Mouse (Mus musculus) limb, embryonic 13.5 days (tissue): ENCODE results near the gene Zfp462. TPM values are rescaled to one million over a fixed set of nuclear protein-coding genes. Genes with fewer than 3 reads are reported as not detected.
A peak's percentile ranks its signal among the peaks of the same experiment; 100 is the strongest.

ENCODE experiments used
- ATAC-seq: fragments of 200-750 bp; cut with Nextera tagmentation; 2 replicates; pipeline ENCODE4 v1.8.0; 2017; ENCODE audit warnings: low read depth, moderate number of reproducible peaks, moderate TSS enrichment; ENCODE audit not compliant: low FRiP score
- H3K27ac ChIP-seq: fragments of 300-500 bp; sonication (generic); 2 replicates; pipeline ENCODE4 v1.5.1; 2015; ENCODE audit warnings: inconsistent platforms, mild to moderate bottlenecking, moderate library complexity
- H3K27me3 ChIP-seq: fragments of 300-500 bp; sonication (generic); 2 replicates; pipeline ENCODE4 v1.6.1; 2015; ENCODE audit warnings: mild to moderate bottlenecking, inconsistent platforms
- H3K36me3 ChIP-seq: fragments of 300-500 bp; sonication (generic); 2 replicates; pipeline ENCODE4 v1.6.1; 2015; ENCODE audit warnings: inconsistent platforms, mild to moderate bottlenecking, moderate library complexity
- H3K4me1 ChIP-seq: fragments of 300-500 bp; sonication (generic); 2 replicates; pipeline ENCODE4 v1.6.1; 2015; ENCODE audit warnings: inconsistent platforms
- H3K4me2 ChIP-seq: fragments of 300-500 bp; sonication (generic); replicated peaks from 2 replicates; pipeline ENCODE4 v1.6.1; 2015; ENCODE audit warnings: inconsistent platforms, mild to moderate bottlenecking, moderate library complexity
- H3K4me3 ChIP-seq: fragments of 300-500 bp; sonication (generic); 2 replicates; pipeline ENCODE4 v1.5.1; 2015; ENCODE audit warnings: moderate library complexity, mild to moderate bottlenecking, inconsistent platforms
- H3K9ac ChIP-seq: fragments of 300-500 bp; sonication (generic); 2 replicates; pipeline ENCODE4 v1.6.1; 2015; ENCODE audit warnings: mild to moderate bottlenecking, inconsistent platforms
- H3K9me3 ChIP-seq: fragments of 300-500 bp; sonication (generic); 2 replicates; pipeline ENCODE4 v1.6.1; 2016; ENCODE audit warnings: inconsistent platforms
- WGBS: fragments of 180-500 bp; shearing (Covaris S2); methylation state at CpG from one replicate; pipeline ENCODE4 v1.1.7; 2015; 5-methylcytosine and 5-hydroxymethylcytosine counted together
- polyA plus RNA-seq: library from polyadenylated mRNA; unstranded; fragments of >200 nt; fragmentation: Nextera tagmentation; extraction: Ambion mirVana; gene quantifications from 2 replicates; pipeline ENCODE4 v1.2.1, GENCODE M21; 2015

Gene Zfp462
- polyA plus RNA-seq, 1 experiment from 2014 or later: 6.8 TPM

DNA sequence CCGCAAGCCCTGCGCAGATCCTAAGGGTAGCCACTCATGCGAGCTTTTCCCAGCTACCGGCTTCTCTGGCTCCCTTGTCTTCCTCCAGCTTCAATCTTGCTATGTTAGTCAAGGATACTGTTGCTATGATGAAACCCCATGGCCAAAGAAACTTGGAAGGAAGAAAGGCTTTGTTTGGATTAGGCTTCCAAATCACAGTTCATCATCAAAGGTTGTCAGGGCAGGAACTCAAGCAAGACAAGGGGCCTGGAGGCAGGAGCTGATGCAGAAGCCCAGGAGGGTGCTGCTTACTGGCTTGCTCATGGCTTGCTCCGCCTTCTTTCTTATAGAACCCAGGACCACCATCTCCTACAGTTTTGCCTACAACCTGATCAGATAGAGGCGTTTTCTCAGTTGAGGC, 88.6 kb downstream of the Zfp462 start:
- Histone ChIP-seq H3K4me2 (no peak overlapping the region), H3K9me3 (no peaks in the 10 kb centered on the region), H3K27me3 (no peaks in the 10 kb centered on the region), H3K27ac (no peak overlapping the region), H3K9ac (no peak overlapping the region), H3K4me1 (peaks cover 22% of the 10 kb centered on the region), H3K4me3 (no peak overlapping the region), H3K36me3 (peaks cover 31% of the 10 kb centered on the region)
- 93% methylated on average over 6 of the region's 6 CpGs for WGBS
- no peak for ATAC-seq

- ATAC-seq: peak; percentile 67; the same call in 1 of the 2 replicates
- peaks cover 26% of the 10 kb centered on the region for H3K36me3 ChIP-seq
- 21% methylated on average over 6 of the region's 6 CpGs for WGBS
These were observed 93.3 kb downstream of the Zfp462 start for GRCm38 (mm10) chr4:55038139-55038538.

DNA sequence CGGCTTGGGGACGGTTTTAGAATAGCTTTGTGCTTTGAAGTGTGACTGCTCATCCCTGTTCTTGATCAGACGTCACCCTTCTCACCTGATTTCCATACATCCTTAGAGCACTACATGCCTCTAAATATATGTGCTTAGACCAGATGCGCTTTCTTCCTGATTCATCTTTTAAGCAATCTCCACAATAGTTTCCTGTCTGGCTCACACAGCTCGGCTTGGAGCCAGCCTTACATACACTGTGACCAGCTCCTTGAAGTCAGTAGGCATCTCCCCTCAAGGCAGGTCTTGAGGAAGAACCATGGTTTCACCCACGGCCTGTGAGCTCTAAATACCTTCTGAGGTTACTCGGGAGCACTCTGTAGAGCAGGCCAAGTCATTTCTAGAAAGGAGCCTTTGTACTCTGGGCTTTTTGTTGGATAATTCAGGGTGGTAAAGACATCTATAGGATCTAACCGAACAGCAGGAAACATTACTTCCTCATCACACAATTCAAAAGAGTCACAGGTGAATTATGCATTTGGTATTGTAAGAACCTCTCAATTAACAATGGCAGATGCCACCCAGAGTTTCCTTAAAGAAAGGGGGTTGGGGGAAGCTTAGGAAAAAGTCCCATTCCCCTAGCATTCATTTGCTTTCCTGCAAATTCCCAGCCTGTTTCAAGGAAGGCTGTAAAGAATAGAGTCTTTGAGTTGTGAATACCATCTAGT, 95.6 kb downstream of the Zfp462 start:
- H3K4me1 ChIP-seq: peaks cover 23% of the 10 kb centered on the region
- no peaks in the 10 kb centered on the region for H3K9me3 ChIP-seq
- peaks cover 32% of the 10 kb centered on the region for H3K36me3 ChIP-seq
- ATAC-seq: no peak
- H3K4me2 ChIP-seq: no peak overlapping the region
- no peaks in the 10 kb centered on the region for H3K27me3 ChIP-seq
- no peak overlapping the region for H3K27ac ChIP-seq
- H3K4me3 ChIP-seq: no peak overlapping the region
- 82% methylated on average over 8 of the region's 8 CpGs for WGBS
- no peak overlapping the region for H3K9ac ChIP-seq

More at GRCm38 (mm10) chr4:55038139-55038538, 93.3 kb downstream of the Zfp462 start:
- H3K27ac ChIP-seq: no peak overlapping the region; the same call in 1 of the 2 replicates
- H3K27me3 ChIP-seq: no peaks in the 10 kb centered on the region
- H3K9me3 ChIP-seq: no peaks in the 10 kb centered on the region
- peaks cover 23% of the 10 kb centered on the region for H3K4me1 ChIP-seq
- no peak overlapping the region for H3K9ac ChIP-seq
- H3K4me2 ChIP-seq: no peak overlapping the region
- H3K4me3 ChIP-seq: no peak overlapping the region

GRCm38 (mm10) chr4:55041106-55041730, 96.4 kb downstream of the Zfp462 start:
- H3K27ac ChIP-seq: no peak overlapping the region
- no peak for ATAC-seq

GRCm38 (mm10) chr4:55042573-55042972, 97.7 kb downstream of the Zfp462 start:
- no peak for ATAC-seq
- Histone ChIP-seq H3K36me3 (peaks cover 28% of the 10 kb centered on the region), H3K27ac (no peak overlapping the region)

More at GRCm38 (mm10) chr4:55041106-55041730, 96.4 kb downstream of the Zfp462 start:
- WGBS: 79% methylated on average over 6 of the region's 6 CpGs
- no peak overlapping the region for H3K4me2 ChIP-seq
- no peaks in the 10 kb centered on the region for H3K27me3 ChIP-seq
- no peak overlapping the region for H3K4me3 ChIP-seq
- no peaks in the 10 kb centered on the region for H3K9me3 ChIP-seq
- H3K9ac ChIP-seq: no peak overlapping the region
- H3K36me3 ChIP-seq: peaks cover 29% of the 10 kb centered on the region
- H3K4me1 ChIP-seq: peaks cover 23% of the 10 kb centered on the region

DNA sequence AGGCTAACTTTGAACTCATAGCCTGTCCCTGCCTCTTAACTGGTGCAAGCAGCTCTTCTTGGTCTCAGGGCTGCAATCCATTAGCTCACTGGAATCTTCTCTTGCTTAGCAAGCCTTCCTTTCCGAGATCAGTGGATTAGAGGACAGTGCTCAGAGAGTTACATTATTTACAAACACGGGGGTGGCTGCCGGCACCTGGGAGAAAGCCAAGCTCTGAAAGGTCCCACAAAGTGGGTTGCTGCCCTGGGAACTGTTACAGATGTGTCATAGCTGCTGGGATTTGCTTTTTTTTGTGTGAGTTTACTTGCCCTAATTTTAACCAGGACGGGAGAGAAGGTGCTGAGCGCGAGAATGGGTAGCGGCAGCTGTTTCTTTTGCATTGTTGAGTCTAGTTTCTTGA, 102.4 kb downstream of the Zfp462 start:
- ATAC-seq: no peak
- Histone ChIP-seq H3K36me3 (peaks cover 59% of the 10 kb centered on the region), H3K9me3 (no peaks in the 10 kb centered on the region), H3K9ac (no peak overlapping the region), H3K4me3 (no peak overlapping the region), H3K27me3 (no peaks in the 10 kb centered on the region), H3K4me1 (0 out of 2 replicates have a peak, but pooled peaks cover 4% of the 10 kb centered on the region), H3K4me2 (no peak overlapping the region), H3K27ac (no peak overlapping the region)
- WGBS: 75% methylated on average over 7 of the region's 7 CpGs

More at GRCm38 (mm10) chr4:55042573-55042972, 97.7 kb downstream of the Zfp462 start:
- H3K9ac ChIP-seq: no peak overlapping the region
- H3K27me3 ChIP-seq: no peaks in the 10 kb centered on the region
- peaks cover 18% of the 10 kb centered on the region for H3K4me1 ChIP-seq
- H3K9me3 ChIP-seq: no peaks in the 10 kb centered on the region
- no peak overlapping the region for H3K4me3 ChIP-seq
- WGBS: 80% methylated on average over 4 of the region's 4 CpGs
- H3K4me2 ChIP-seq: no peak overlapping the region

DNA sequence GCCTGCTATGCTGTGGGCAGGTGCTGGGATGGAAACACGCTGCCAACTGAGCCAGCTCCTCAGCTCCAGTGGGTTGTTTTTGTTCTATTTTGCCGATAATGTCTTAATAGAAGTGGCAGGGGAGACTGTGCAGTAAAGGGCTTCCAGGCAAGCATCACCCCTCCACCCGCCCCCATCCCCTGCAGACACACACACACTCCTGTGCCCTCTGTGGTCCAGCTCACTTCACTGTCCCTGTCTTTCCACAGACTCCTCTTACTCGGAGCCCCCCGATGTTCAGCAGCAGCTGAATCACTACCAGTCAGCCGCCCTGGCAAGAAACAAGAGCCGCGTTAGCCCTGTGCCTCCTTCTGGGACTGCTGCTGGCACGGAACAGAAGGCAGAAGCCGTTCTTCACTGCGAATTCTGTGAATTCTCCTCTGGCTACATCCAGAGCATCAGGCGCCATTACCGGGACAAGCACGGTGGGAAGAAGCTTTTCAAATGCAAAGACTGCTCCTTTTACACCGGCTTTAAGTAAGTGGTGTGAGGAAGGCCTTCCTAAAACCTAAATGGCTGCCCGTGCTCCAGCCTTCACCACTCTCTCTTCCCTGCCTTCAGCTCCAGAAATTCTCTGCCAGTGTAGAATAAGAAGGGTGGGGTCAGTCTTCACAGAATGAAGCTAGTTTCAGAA, 105.2 kb downstream of the Zfp462 start:
- ATAC-seq: no peak
- Histone ChIP-seq H3K27me3 (no peaks in the 10 kb centered on the region), H3K9ac (no peak overlapping the region), H3K27ac (no peak overlapping the region), H3K4me2 (no peak overlapping the region), H3K4me3 (no peak overlapping the region), H3K4me1 (0 out of 2 replicates have a peak, but pooled peaks cover 4% of the 10 kb centered on the region), H3K36me3 (peaks cover 70% of the 10 kb centered on the region), H3K9me3 (no peaks in the 10 kb centered on the region)
- 73% methylated on average over 16 of the region's 16 CpGs for WGBS

GRCm38 (mm10) chr4:55051345-55051744, 106.5 kb downstream of the Zfp462 start:
- ATAC-seq: no peak
- H3K9me3 ChIP-seq: no peaks in the 10 kb centered on the region
- WGBS: 94% methylated on average over 4 of the region's 4 CpGs
- H3K9ac ChIP-seq: no peak overlapping the region
- H3K4me1 ChIP-seq: 0 out of 2 replicates have a peak, but pooled peaks cover 4% of the 10 kb centered on the region
- no peaks in the 10 kb centered on the region for H3K27me3 ChIP-seq
- no peak overlapping the region for H3K27ac ChIP-seq
- peaks cover 80% of the 10 kb centered on the region for H3K36me3 ChIP-seq
- no peak overlapping the region for H3K4me3 ChIP-seq
- H3K4me2 ChIP-seq: no peak overlapping the region

DNA sequence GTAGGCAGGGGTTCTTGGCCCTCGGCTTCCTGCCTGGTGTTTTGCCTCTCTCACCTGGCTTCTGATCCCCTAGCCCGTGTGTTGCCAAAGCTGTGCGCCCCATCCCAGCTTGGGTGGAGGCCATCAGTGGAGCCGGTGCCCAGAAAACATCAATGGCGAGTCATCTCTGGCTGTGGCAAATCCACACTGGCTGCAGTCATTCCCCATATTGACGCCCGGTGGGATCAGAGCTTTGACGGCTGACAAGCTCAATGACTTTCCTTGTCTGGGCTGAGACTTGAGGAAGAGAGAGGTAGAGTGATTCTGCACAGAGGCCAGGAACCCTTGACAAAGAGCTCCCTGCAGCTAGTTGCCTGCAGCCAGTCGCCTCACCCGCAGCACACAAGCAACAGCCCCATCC, 107.8 kb downstream of the Zfp462 start:
- Histone ChIP-seq H3K9ac (no peak overlapping the region), H3K9me3 (no peaks in the 10 kb centered on the region), H3K4me1 (0 out of 2 replicates have a peak, but pooled peaks cover 4% of the 10 kb centered on the region), H3K27ac (no peak overlapping the region), H3K36me3 (peaks cover 77% of the 10 kb centered on the region), H3K4me2 (no peak overlapping the region), H3K27me3 (no peaks in the 10 kb centered on the region), H3K4me3 (no peak overlapping the region)
- 95% methylated on average over 10 of the region's 10 CpGs for WGBS
- no peak for ATAC-seq

DNA sequence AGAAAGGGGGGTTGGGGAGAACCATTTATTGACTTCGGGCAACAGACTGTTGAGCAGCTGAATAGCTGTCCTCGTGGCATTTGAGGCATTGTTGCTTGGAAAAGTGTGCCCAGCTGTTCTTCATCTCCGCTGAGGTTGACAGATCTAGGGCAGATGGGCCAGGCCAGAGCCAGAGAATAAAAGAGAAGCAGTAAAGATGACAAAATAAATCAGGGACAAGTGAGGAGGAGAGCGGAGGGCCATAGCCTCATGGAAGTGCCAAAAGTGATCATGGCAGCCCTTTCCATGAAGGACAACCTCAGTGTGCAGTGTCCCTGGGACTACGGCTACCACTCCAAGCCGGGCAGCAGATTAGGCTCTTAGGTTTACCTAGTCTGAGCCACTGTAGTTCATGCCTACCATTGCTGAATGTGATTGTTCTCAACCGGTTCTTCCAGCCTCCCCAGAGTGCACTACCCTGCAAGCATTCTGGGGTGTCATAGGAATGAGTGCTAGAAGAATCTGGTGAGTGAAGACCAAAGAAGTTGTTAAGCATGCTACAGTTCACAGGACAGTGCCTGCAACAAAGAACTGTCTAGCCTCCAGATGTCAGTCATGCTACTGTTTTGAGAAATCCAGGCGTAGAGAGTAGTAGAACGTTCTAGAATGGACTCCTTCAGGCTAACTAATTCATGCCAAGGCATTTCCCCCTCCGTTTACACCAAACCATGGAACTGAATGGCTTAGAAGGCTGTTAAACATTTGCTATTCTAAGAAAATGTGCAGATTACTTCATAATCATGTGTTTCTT, 113.0 kb downstream of the Zfp462 start:
- H3K9me3 ChIP-seq: no peaks in the 10 kb centered on the region
- H3K4me3 ChIP-seq: no peak overlapping the region
- 76% methylated on average over 10 of the region's 10 CpGs for WGBS
- H3K9ac ChIP-seq: no peak overlapping the region
- H3K27me3 ChIP-seq: no peaks in the 10 kb centered on the region
- H3K27ac ChIP-seq: no peak overlapping the region
- ATAC-seq: no peak
- H3K4me1 ChIP-seq: no peaks in the 10 kb centered on the region
- H3K36me3 ChIP-seq: peaks cover 77% of the 10 kb centered on the region
- no peak overlapping the region for H3K4me2 ChIP-seq

DNA sequence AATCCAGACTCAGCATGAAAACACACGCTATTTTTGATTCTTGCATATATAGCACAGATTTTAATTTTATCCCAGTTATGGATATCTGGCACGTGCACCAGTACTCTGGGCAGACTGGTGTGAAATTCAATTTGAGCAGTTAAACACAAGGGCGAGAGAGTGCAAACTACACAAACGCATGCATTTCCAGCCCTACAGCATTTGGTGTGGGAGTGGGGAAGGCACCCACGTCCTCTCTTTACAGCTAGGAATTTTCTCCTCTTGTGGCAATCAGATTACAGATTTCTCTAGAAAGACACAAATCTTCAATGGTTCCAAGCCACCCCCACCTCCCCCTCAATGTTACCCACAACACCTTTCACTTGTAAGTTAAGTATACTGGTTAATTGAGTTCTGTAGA, 114.1 kb downstream of the Zfp462 start:
- Histone ChIP-seq H3K4me3 (no peak overlapping the region), H3K9ac (no peak overlapping the region), H3K27ac (no peak overlapping the region), H3K4me2 (no peak overlapping the region), H3K9me3 (no peaks in the 10 kb centered on the region), H3K4me1 (no peaks in the 10 kb centered on the region), H3K27me3 (no peaks in the 10 kb centered on the region), H3K36me3 (peaks cover 75% of the 10 kb centered on the region)
- WGBS: 88% methylated on average over 5 of the region's 5 CpGs
- ATAC-seq: no peak
